Mouse (Mus musculus): ENCODE data around the gene Skp1a. TPM values are rescaled to one million over a fixed set of nuclear protein-coding genes. Genes with fewer than 3 reads are reported as not detected.

The Skp1a gene
- polyA plus RNA-seq (2015; fragmentation: Nextera tagmentation; extraction: Ambion mirVana): 949 and 1,105 TPM in 2 replicates

DNA sequence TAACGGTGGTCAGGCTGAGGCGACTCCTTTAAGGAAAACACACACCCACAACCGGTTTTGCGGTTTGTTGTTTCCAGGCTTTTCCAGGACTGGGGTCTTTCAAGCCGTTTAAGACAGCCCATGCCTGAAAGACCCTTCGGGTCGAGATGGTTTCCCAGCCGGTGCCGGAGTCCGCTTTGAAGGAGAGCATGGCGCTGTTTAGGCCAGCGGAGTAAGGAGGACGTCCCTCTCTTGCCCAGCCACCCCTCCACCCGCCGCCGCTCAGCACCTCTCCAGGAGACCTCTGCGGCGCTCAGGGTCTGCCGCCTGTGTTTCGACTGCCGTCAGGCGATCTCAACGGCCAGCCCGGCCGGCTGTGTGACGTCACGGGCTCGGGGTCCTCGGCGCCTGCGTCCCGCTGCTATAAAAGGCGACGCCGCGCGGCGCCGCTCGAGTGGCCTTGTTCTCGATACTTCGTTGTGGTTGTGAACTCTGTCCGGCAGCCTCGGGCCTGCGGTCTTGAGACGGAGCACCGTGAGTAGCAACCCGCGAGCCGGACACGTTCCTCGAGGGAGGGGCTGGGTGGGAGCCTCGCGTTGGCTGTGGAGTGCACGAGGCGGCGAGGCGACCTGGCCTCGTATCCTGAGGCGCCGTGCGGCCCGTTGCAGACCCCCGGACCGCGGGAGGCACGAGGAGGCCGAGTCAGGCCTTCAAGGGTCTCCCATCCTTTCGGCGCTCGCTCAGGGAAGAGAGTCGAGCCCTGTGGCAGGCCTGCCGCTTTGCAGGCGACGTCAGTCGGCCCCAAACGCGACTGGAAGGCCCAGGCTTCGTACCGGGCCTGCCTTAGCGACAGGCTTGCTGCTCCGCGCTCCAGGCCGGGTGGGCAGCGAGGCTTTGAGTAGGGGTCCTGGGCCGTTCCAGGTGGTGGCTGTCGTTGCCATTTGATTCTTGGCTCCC lies at the start of gene Skp1a:
Gene Skp1a (plus strand): TSS at position 390 of the 936 bp plus-strand sequence.

DNA sequence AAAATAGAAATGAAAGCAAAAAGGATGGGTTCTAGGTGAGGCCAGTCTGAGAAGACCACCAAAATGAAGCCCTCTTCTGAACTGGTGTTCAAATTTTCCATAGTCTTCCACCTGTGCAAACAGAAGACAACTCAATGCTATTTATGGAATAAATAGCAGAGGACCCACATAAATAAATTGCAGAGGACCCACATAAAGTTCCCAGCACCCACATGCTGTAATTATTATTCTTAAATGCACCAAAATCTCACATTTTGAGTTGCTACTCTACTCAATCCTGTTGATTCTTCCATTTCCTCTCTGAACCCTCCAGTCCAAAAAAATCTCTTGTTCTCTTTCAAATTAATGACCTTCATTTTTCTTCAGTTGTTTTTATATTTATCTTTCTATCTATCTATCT lies 17.9 kb upstream of the Skp1a start, which contains the start of gene Olfr1371:
Gene Olfr1371 (minus strand): TSS at position 101 of the 400 bp plus-strand sequence.

DNA sequence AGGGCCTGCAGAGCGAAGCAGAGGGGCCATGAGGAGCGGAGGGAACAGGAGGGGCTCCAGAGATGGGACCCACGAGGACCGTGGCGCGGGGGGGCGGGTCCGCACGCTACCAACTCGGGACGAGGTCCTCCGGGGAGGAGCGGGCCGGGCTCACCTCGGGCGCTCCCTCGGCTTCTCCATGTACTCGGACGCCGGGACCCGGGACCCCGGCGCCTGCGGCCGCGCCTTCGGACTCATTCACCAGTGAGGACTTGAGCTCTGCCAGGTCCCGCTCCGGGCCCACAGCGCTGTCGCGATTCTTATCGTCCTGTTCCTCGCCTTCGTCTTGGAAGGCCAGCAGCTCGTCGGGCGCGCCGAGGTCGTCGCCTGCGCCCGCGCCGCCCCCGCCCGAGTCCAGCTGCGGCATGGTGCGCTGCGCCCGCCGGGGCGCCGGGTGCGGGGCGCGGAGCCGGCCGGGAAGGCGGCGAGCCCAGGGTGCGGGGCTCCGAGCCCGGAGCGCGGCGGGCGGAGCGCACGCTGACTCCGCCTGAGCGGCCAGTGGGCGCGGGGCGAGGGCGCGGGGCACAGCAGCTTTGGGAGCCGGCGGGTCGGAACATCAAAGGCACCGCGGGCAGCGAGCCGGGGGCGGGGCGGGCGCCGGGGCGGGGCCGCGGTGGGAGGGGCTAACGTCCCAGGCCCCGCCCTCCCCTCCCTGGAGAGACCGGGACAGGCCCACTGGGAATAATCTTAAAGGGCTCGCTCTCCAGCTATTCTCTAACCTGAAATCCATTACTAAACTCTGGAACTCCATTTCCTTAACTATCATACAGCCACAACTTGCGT lies 51.2 kb downstream of the Skp1a start, which contains the start of gene Tcf7:
Gene Tcf7 (minus strand): TSS at position 241 of the 822 bp plus-strand sequence.

Other genes starting within 250 kb of the Skp1a start
- gene Ube2b, start 231.2 kb upstream of the Skp1a start, polyA plus RNA-seq (2015; fragmentation: Nextera tagmentation; extraction: Ambion mirVana): 204 and 233 TPM in 2 replicates
- gene Cdkl3, start 227.8 kb upstream of the Skp1a start, polyA plus RNA-seq (2015; fragmentation: Nextera tagmentation; extraction: Ambion mirVana): 32.2 and 33.7 TPM in 2 replicates
- 126 and 134 TPM in 2 replicates for gene Ppp2ca, start 133.3 kb upstream of the Skp1a start, polyA plus RNA-seq (2015; fragmentation: Nextera tagmentation; extraction: Ambion mirVana)
- gene Olfr1373, start 86.5 kb upstream of the Skp1a start, polyA plus RNA-seq (2015; fragmentation: Nextera tagmentation; extraction: Ambion mirVana): not detected in 2 replicates
- gene Olfr1371, start 18.0 kb upstream of the Skp1a start, polyA plus RNA-seq (2015; fragmentation: Nextera tagmentation; extraction: Ambion mirVana): not detected in 2 replicates
- 5.2 and 6.1 TPM in 2 replicates for gene Tcf7, start 51.0 kb downstream of the Skp1a start, polyA plus RNA-seq (2015; fragmentation: Nextera tagmentation; extraction: Ambion mirVana)
- 402 and 429 TPM in 2 replicates for gene Vdac1, start 128.9 kb downstream of the Skp1a start, polyA plus RNA-seq (2015; fragmentation: Nextera tagmentation; extraction: Ambion mirVana)
- 114 and 121 TPM in 2 replicates for gene 9530068E07Rik, start 164.4 kb downstream of the Skp1a start, polyA plus RNA-seq (2015; fragmentation: Nextera tagmentation; extraction: Ambion mirVana)